ENCODE assay signal across 8 mouse cellular contexts in genomic region chr10:80937646-80938045, GRCm38 (mm10). TPM values are rescaled to one million over a fixed set of nuclear protein-coding genes. Genes with fewer than 3 reads are reported as not detected.
A peak's percentile ranks its signal among the peaks of the same experiment; 100 is the strongest.
DNase-seq lines count a peak whose midpoint lies in the region; ATAC-seq and TF ChIP-seq lines count a peak whose summit lies in the region.

No protein-coding gene starts in this region.

- WGBS in forebrain, embryonic 13.5 days: 24% methylated on average over 8 of the region's 8 CpGs
- 20% methylated on average over 8 of the region's 8 CpGs for WGBS in forebrain, embryonic 16.5 days
- WGBS in heart, embryonic 15.5 days: 14% methylated on average over 8 of the region's 8 CpGs
- 27% methylated on average over 8 of the region's 8 CpGs for WGBS in stomach, embryonic 15.5 days

- DNase-seq in G1E (ENCODE audit: low spot score): no peak
- peak; percentile 83 to 90 for DNase-seq in kidney, postnatal 36 days

- H3K9me3 ChIP-seq in forebrain, embryonic 13.5 days (replicated peaks): no peaks in the 10 kb centered on the region
- no peaks in the 10 kb centered on the region for H3K9me3 ChIP-seq in forebrain, embryonic 16.5 days (ENCODE audit: control insufficient read depth, low read length)
- H3K9me3 ChIP-seq in G1E (replicated peaks): no peaks in the 10 kb centered on the region
- H3K9me3 ChIP-seq in heart, embryonic 15.5 days (replicated peaks): no peaks in the 10 kb centered on the region
- no peaks in the 10 kb centered on the region for H3K9me3 ChIP-seq in stomach, embryonic 15.5 days

- peak overlapping the region; percentile 10; the same call in 1 of the 2 replicates for H3K4me2 ChIP-seq in forebrain, embryonic 13.5 days
- no peak overlapping the region for H3K4me2 ChIP-seq in forebrain, embryonic 16.5 days (ENCODE audit: low read length)
- H3K4me2 ChIP-seq in heart, embryonic 15.5 days: peak overlapping the region; percentile 24; the same call in 1 of the 2 replicates
- peak overlapping the region; percentile 85; the same call in 1 of the 2 replicates for H3K4me2 ChIP-seq in stomach, embryonic 15.5 days

- H3K4me1 ChIP-seq in forebrain, embryonic 13.5 days: peaks cover 76% of the 10 kb centered on the region
- H3K4me1 ChIP-seq in forebrain, embryonic 16.5 days (replicated peaks; ENCODE audit: control insufficient read depth, insufficient read depth, low read length): peaks cover 58% of the 10 kb centered on the region
- peaks cover 67% of the 10 kb centered on the region for H3K4me1 ChIP-seq in G1E (ENCODE audit: insufficient read depth, low read depth, low read length)
- H3K4me1 ChIP-seq in heart, embryonic 15.5 days (replicated peaks): peaks cover 91% of the 10 kb centered on the region
- H3K4me1 ChIP-seq in stomach, embryonic 15.5 days: peaks cover 78% of the 10 kb centered on the region

- ATAC-seq in forebrain, embryonic 13.5 days: no peak
- no peak for ATAC-seq in forebrain, embryonic 16.5 days
- no peak for ATAC-seq in G1E (ENCODE audit: extremely low read depth, insufficient number of reproducible peaks, low FRiP score, poor library complexity, severe bottlenecking)
- ATAC-seq in heart, embryonic 15.5 days (replicated peaks; ENCODE audit: insufficient number of reproducible peaks, insufficient read depth, low FRiP score, low read depth): no peak
- ATAC-seq in stomach, embryonic 15.5 days (ENCODE audit: insufficient read depth, low FRiP score, low read depth): peak; percentile 20; the same call in 1 of the 2 replicates
- no peak for ATAC-seq in frontal cortex, adult (ENCODE audit: low TSS enrichment)
- ATAC-seq in monocyte, adult 5-6 weeks (replicated peaks; ENCODE audit: insufficient number of reproducible peaks, low FRiP score, low TSS enrichment, poor library complexity, severe bottlenecking): no peak

- peak overlapping the region; percentile 28; the same call in 1 of the 2 replicates for H3K9ac ChIP-seq in forebrain, embryonic 13.5 days
- no peak overlapping the region for H3K9ac ChIP-seq in forebrain, embryonic 16.5 days (replicated peaks; ENCODE audit: low read depth, low read length)
- H3K9ac ChIP-seq in heart, embryonic 15.5 days: no peak overlapping the region; the same call in 1 of the 2 replicates
- H3K9ac ChIP-seq in stomach, embryonic 15.5 days: no peak overlapping the region; the same call in 1 of the 2 replicates

- peaks cover 73% of the 10 kb centered on the region for H3K27me3 ChIP-seq in forebrain, embryonic 13.5 days
- H3K27me3 ChIP-seq in forebrain, embryonic 16.5 days (replicated peaks; ENCODE audit: control insufficient read depth, insufficient read depth, low read length): peaks cover 24% of the 10 kb centered on the region
- H3K27me3 ChIP-seq in G1E (ENCODE audit: insufficient read depth, low read length): peaks cover 90% of the 10 kb centered on the region
- no peaks in the 10 kb centered on the region for H3K27me3 ChIP-seq in heart, embryonic 15.5 days
- H3K27me3 ChIP-seq in stomach, embryonic 15.5 days (replicated peaks): peaks cover 1% of the 10 kb centered on the region; the same call in 1 of the 2 replicates

- H3K27ac ChIP-seq in forebrain, embryonic 13.5 days: peak overlapping the region; percentile 55
- no peak overlapping the region for H3K27ac ChIP-seq in forebrain, embryonic 16.5 days (ENCODE audit: low read length)
- H3K27ac ChIP-seq in heart, embryonic 15.5 days: peak overlapping the region; percentile 99
- peak overlapping the region; percentile 92 for H3K27ac ChIP-seq in stomach, embryonic 15.5 days

- TF ChIP-seq CTCF in G1E (IDR thresholded peaks at IDR 0.05; ENCODE audit: low read depth, low read length): no peak

- H3K4me3 ChIP-seq in forebrain, embryonic 13.5 days: no peak overlapping the region
- H3K4me3 ChIP-seq in forebrain, embryonic 16.5 days (replicated peaks; ENCODE audit: low read length): no peak overlapping the region
- H3K4me3 ChIP-seq in G1E (ENCODE audit: low read depth, low read length): 0 out of 2 replicates have a peak overlapping the region, but pooled peaks have one; percentile 10
- H3K4me3 ChIP-seq in heart, embryonic 15.5 days: no peak overlapping the region
- no peak overlapping the region for H3K4me3 ChIP-seq in stomach, embryonic 15.5 days (replicated peaks)

- no peaks in the 10 kb centered on the region for H3K36me3 ChIP-seq in forebrain, embryonic 13.5 days (ENCODE audit: poor library complexity, severe bottlenecking)
- no peaks in the 10 kb centered on the region for H3K36me3 ChIP-seq in forebrain, embryonic 16.5 days (ENCODE audit: control insufficient read depth, insufficient read depth)
- no peaks in the 10 kb centered on the region for H3K36me3 ChIP-seq in G1E (replicated peaks)
- H3K36me3 ChIP-seq in heart, embryonic 15.5 days: no peaks in the 10 kb centered on the region
- no peaks in the 10 kb centered on the region for H3K36me3 ChIP-seq in stomach, embryonic 15.5 days

RNA-seq across cellular contexts. Expression of gene Gadd45b, which starts 7.8 kb away (rescaled TPM):
- 4.9 and 5.1 TPM in 2 replicates for polyA plus RNA-seq in forebrain, embryonic 13.5 days (2015; fragmentation: Nextera tagmentation; extraction: Ambion mirVana)
- polyA plus RNA-seq in forebrain, embryonic 16.5 days (2015; fragmentation: Nextera tagmentation; extraction: Ambion mirVana): 5.8 and 7.0 TPM in 2 replicates
- total RNA-seq in G1E (2014; fragmentation: Nextera tagmentation) (2.1 and 5.7 TPM in 2 replicates), G1E (2017) (1.1 and 1.9 TPM in 2 replicates)
- polyA plus RNA-seq in G1E (2012): 2.8 and 3.7 TPM in 2 replicates
- 30.8 and 34.1 TPM in 2 replicates for polyA plus RNA-seq in heart, embryonic 15.5 days (2015; fragmentation: Nextera tagmentation; extraction: Ambion mirVana)
- 33.6 TPM in 2 replicates for polyA plus RNA-seq in stomach, embryonic 15.5 days (2015; fragmentation: Nextera tagmentation; extraction: Ambion mirVana)
- 18.9 to 25.8 TPM (median 22.5 TPM) in 3 replicates for total RNA-seq in monocyte, adult 5-6 weeks (2017)

RNA-seq across cellular contexts. Expression of gene Lmnb2, which starts 19.6 kb away (rescaled TPM):
- polyA plus RNA-seq in forebrain, embryonic 13.5 days (2015; fragmentation: Nextera tagmentation; extraction: Ambion mirVana): 54.0 and 54.9 TPM in 2 replicates
- 53.2 and 59.8 TPM in 2 replicates for polyA plus RNA-seq in forebrain, embryonic 16.5 days (2015; fragmentation: Nextera tagmentation; extraction: Ambion mirVana)
- total RNA-seq in G1E (2014; fragmentation: Nextera tagmentation) (3.0 and 3.1 TPM in 2 replicates), G1E (2017) (4.8 and 5.5 TPM in 2 replicates)
- polyA plus RNA-seq in G1E (2012): 10.2 and 11.9 TPM in 2 replicates
- polyA plus RNA-seq in heart, embryonic 15.5 days (2015; fragmentation: Nextera tagmentation; extraction: Ambion mirVana): 22.0 and 32.1 TPM in 2 replicates
- polyA plus RNA-seq in stomach, embryonic 15.5 days (2015; fragmentation: Nextera tagmentation; extraction: Ambion mirVana): 38.1 and 46.1 TPM in 2 replicates
- total RNA-seq in monocyte, adult 5-6 weeks (2017): 2.3 to 8.5 TPM (median 3.8 TPM) in 3 replicates

RNA-seq across cellular contexts. Expression of gene Timm13, which starts 36.9 kb away (rescaled TPM):
- polyA plus RNA-seq in forebrain, embryonic 13.5 days (2015; fragmentation: Nextera tagmentation; extraction: Ambion mirVana): 356 and 364 TPM in 2 replicates
- polyA plus RNA-seq in forebrain, embryonic 16.5 days (2015; fragmentation: Nextera tagmentation; extraction: Ambion mirVana): 298 and 299 TPM in 2 replicates
- total RNA-seq in G1E (2014; fragmentation: Nextera tagmentation) (34.0 and 51.2 TPM in 2 replicates), G1E (2017) (70.4 and 75.5 TPM in 2 replicates)
- polyA plus RNA-seq in G1E (2012): 295 and 345 TPM in 2 replicates
- 269 and 299 TPM in 2 replicates for polyA plus RNA-seq in heart, embryonic 15.5 days (2015; fragmentation: Nextera tagmentation; extraction: Ambion mirVana)
- polyA plus RNA-seq in stomach, embryonic 15.5 days (2015; fragmentation: Nextera tagmentation; extraction: Ambion mirVana): 317 and 334 TPM in 2 replicates
- 14.6 to 43.9 TPM (median 30.8 TPM) in 3 replicates for total RNA-seq in monocyte, adult 5-6 weeks (2017)
